Mouse (Mus musculus): Measurements from ENCODE around the gene Map3k5. TPM values are rescaled to one million over a fixed set of nuclear protein-coding genes. Genes with fewer than 3 reads are reported as not detected.

Map3k5 gene
- polyA plus RNA-seq, 1 experiment = 2.2 TPM

GRCm38 (mm10) chr10:20004786-20005185, 70.5 kb downstream of the Map3k5 start:
- 78% methylated on average over 4 of the region's 4 CpGs for WGBS
- no peak overlapping the region for H3K4me3 ChIP-seq (ENCODE audit: low read depth, low read length)
- no peaks in the 10 kb centered on the region for H3K4me1 ChIP-seq (ENCODE audit: control insufficient read depth, insufficient read depth, insufficient read length, low read length)
- TF ChIP-seq CTCF (IDR thresholded peaks at IDR 0.05; ENCODE audit: extremely low read depth, insufficient read length, insufficient replicate concordance, low read depth, low read length) (no peak), POLR2A (IDR thresholded peaks at IDR 0.05; ENCODE audit: low read depth, low read length) (no peak)
- H3K27ac ChIP-seq (ENCODE audit: insufficient read depth, low read depth, low read length) = no peak overlapping the region
- H3K27me3 ChIP-seq (ENCODE audit: control insufficient read depth, insufficient read depth, low read length) = no peaks in the 10 kb centered on the region
- H3K36me3 ChIP-seq (ENCODE audit: control insufficient read depth, insufficient read depth, low read length) = peaks cover 2% of the 10 kb centered on the region; the same call in 1 of the 2 replicates

GRCm38 (mm10) chr10:20005491-20005952, 71.2 kb downstream of the Map3k5 start:
- 16% methylated on average over 6 of the region's 6 CpGs for WGBS
- H3K4me3 ChIP-seq (ENCODE audit: low read depth, low read length) = 0 out of 2 replicates have a peak overlapping the region, but pooled peaks have one; percentile 12
- H3K4me1 ChIP-seq (ENCODE audit: control insufficient read depth, insufficient read depth, insufficient read length, low read length) = no peaks in the 10 kb centered on the region
- H3K36me3 ChIP-seq (ENCODE audit: control insufficient read depth, insufficient read depth, low read length) = peaks cover 2% of the 10 kb centered on the region; the same call in 1 of the 2 replicates
- TF ChIP-seq POLR2A (IDR thresholded peaks at IDR 0.05; ENCODE audit: low read depth, low read length) = no peak
- TF ChIP-seq CTCF (IDR thresholded peaks at IDR 0.05; ENCODE audit: extremely low read depth, insufficient read length, insufficient replicate concordance, low read depth, low read length) = no peak
- no peak overlapping the region for H3K27ac ChIP-seq (ENCODE audit: insufficient read depth, low read depth, low read length)
- H3K27me3 ChIP-seq (ENCODE audit: control insufficient read depth, insufficient read depth, low read length) = no peaks in the 10 kb centered on the region

DNA sequence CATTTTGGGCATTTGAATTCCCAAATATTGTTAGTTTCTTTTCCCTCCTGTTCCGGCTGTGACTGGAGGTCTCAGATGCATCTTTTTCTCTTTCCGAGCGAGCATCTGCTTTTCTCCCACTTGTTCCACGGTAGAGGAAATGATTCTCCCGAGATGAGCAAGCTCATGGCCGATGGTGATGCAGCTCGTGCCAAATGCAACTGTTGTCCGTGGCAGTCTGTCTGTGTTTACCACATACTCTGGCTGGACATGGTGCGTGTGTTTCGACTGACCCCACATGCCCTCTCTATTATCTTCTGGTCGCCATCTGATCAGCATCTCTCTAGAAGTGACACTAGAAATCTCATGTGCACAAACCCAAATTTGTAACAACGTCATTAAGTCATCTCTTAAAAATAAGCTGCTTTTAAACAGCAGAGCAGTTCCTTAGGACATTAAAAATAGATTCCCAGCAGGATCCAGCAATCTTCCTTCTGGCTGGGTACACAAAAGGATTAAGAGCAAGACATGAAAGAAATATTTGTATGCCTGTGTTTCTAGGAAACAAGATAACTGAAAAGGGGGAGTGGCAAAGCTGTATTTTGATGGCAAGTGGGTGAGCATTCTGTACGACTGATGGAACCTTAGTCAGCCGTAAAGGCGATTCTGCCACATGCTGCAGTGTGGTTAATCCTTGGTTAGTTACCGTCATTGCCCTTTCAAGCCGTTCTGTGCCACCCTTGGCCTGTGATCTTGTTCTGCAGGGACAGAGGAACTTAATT, 72.2 kb downstream of the Map3k5 start:
- 66% methylated on average over 17 of the region's 17 CpGs for WGBS
- peak overlapping the region; percentile 40 for H3K27ac ChIP-seq (ENCODE audit: insufficient read depth, low read depth, low read length)
- H3K27me3 ChIP-seq (ENCODE audit: control insufficient read depth, insufficient read depth, low read length) = no peaks in the 10 kb centered on the region
- H3K36me3 ChIP-seq (ENCODE audit: control insufficient read depth, insufficient read depth, low read length) = no peaks in the 10 kb centered on the region; the same call in 1 of the 2 replicates
- H3K4me3 ChIP-seq (ENCODE audit: low read depth, low read length) = no peak overlapping the region
- TF ChIP-seq POLR2A (IDR thresholded peaks at IDR 0.05; ENCODE audit: low read depth, low read length) (no peak), CTCF (IDR thresholded peaks at IDR 0.05; ENCODE audit: extremely low read depth, insufficient read length, insufficient replicate concordance, low read depth, low read length) (no peak)
- H3K4me1 ChIP-seq (ENCODE audit: control insufficient read depth, insufficient read depth, insufficient read length, low read length) = no peaks in the 10 kb centered on the region

- no peaks in the 10 kb centered on the region; the same call in 1 of the 2 replicates for H3K36me3 ChIP-seq (ENCODE audit: control insufficient read depth, insufficient read depth, low read length)
- WGBS = 90% methylated on average over 6 of the region's 6 CpGs
- H3K27me3 ChIP-seq (ENCODE audit: control insufficient read depth, insufficient read depth, low read length) = no peaks in the 10 kb centered on the region
- H3K4me3 ChIP-seq (ENCODE audit: low read depth, low read length) = no peak overlapping the region
- no peak overlapping the region for H3K27ac ChIP-seq (ENCODE audit: insufficient read depth, low read depth, low read length)
- H3K4me1 ChIP-seq (ENCODE audit: control insufficient read depth, insufficient read depth, insufficient read length, low read length) = no peaks in the 10 kb centered on the region
- TF ChIP-seq CTCF (IDR thresholded peaks at IDR 0.05; ENCODE audit: extremely low read depth, insufficient read length, insufficient replicate concordance, low read depth, low read length) = no peak
- no peak for TF ChIP-seq POLR2A (IDR thresholded peaks at IDR 0.05; ENCODE audit: low read depth, low read length)
Observed at GRCm38 (mm10) chr10:20009310-20009709, 75.0 kb downstream of the Map3k5 start.

GRCm38 (mm10) chr10:20010018-20010417, 75.7 kb downstream of the Map3k5 start:
- no peak overlapping the region for H3K4me3 ChIP-seq (ENCODE audit: low read depth, low read length)
- 95% methylated on average over 3 of the region's 3 CpGs for WGBS
- no peaks in the 10 kb centered on the region for H3K27me3 ChIP-seq (ENCODE audit: control insufficient read depth, insufficient read depth, low read length)
- no peak overlapping the region for H3K27ac ChIP-seq (ENCODE audit: insufficient read depth, low read depth, low read length)
- no peaks in the 10 kb centered on the region; the same call in 1 of the 2 replicates for H3K36me3 ChIP-seq (ENCODE audit: control insufficient read depth, insufficient read depth, low read length)
- H3K4me1 ChIP-seq (ENCODE audit: control insufficient read depth, insufficient read depth, insufficient read length, low read length) = no peaks in the 10 kb centered on the region
- TF ChIP-seq POLR2A (IDR thresholded peaks at IDR 0.05; ENCODE audit: low read depth, low read length) = no peak
- TF ChIP-seq CTCF (IDR thresholded peaks at IDR 0.05; ENCODE audit: extremely low read depth, insufficient read length, insufficient replicate concordance, low read depth, low read length) = no peak

DNA sequence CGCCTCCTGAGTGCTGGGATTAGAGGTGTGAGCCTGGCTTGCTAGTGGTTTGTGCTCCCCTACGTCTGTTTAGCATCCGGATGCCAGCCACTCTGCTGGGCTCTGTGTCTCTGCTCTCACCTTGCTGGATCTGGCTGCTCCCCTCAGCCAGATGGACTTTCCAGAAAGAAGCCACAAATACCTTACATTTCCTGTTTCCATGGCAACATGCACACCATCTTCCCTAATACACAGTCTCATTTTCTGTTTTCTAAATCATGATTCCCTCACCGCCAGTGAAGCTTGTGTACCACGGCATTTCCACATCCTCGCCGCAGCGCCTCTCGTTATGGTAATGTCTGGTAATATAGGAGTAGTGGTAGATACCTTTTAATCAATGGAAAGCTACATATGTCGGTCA, 84.1 kb downstream of the Map3k5 start:
- Histone ChIP-seq H3K27me3 (ENCODE audit: control insufficient read depth, insufficient read depth, low read length) (no peaks in the 10 kb centered on the region), H3K4me1 (ENCODE audit: control insufficient read depth, insufficient read depth, insufficient read length, low read length) (no peaks in the 10 kb centered on the region), H3K36me3 (ENCODE audit: control insufficient read depth, insufficient read depth, low read length) (no peaks in the 10 kb centered on the region), H3K4me3 (ENCODE audit: low read depth, low read length) (no peak overlapping the region), H3K27ac (ENCODE audit: insufficient read depth, low read depth, low read length) (no peak overlapping the region)
- TF ChIP-seq POLR2A (IDR thresholded peaks at IDR 0.05; ENCODE audit: low read depth, low read length) = no peak
- no peak for TF ChIP-seq CTCF (IDR thresholded peaks at IDR 0.05; ENCODE audit: extremely low read depth, insufficient read length, insufficient replicate concordance, low read depth, low read length)
- WGBS = 92% methylated on average over 10 of the region's 10 CpGs

GRCm38 (mm10) chr10:20018806-20019205, 84.5 kb downstream of the Map3k5 start:
- Histone ChIP-seq H3K4me1 (ENCODE audit: control insufficient read depth, insufficient read depth, insufficient read length, low read length) (no peaks in the 10 kb centered on the region), H3K36me3 (ENCODE audit: control insufficient read depth, insufficient read depth, low read length) (no peaks in the 10 kb centered on the region; the same call in 1 of the 2 replicates), H3K27me3 (ENCODE audit: control insufficient read depth, insufficient read depth, low read length) (no peaks in the 10 kb centered on the region), H3K4me3 (ENCODE audit: low read depth, low read length) (no peak overlapping the region), H3K27ac (ENCODE audit: insufficient read depth, low read depth, low read length) (no peak overlapping the region)
- 95% methylated on average over 3 of the region's 3 CpGs for WGBS
- TF ChIP-seq POLR2A (IDR thresholded peaks at IDR 0.05; ENCODE audit: low read depth, low read length) (no peak), CTCF (IDR thresholded peaks at IDR 0.05; ENCODE audit: extremely low read depth, insufficient read length, insufficient replicate concordance, low read depth, low read length) (no peak)
